Mouse (Mus musculus) spleen, adult 2 months (tissue): ENCODE measurements at regions not wholly inside any gene's neighbourhood (a gene's known extent, or its start where the extent isn't known, plus 50 kb on each side); places are given as distances from the start of the nearest gene placed in this dataset.

Source experiments
- CTCF ChIP-seq: fragments of 200-500 bp; IDR thresholded peaks from 2 replicates; pipeline ENCODE4 v1.5.1; 2011; ENCODE audit warnings: mild to moderate bottlenecking, inconsistent platforms; ENCODE audit not compliant: insufficient read depth, insufficient read length, insufficient replicate concordance; ENCODE audit errors: extremely low read depth
- POLR2A ChIP-seq: fragments of 200-500 bp; IDR thresholded peaks from 2 replicates; pipeline ENCODE4 v1.6.1; 2011; ENCODE audit warnings: low read depth, low read length, inconsistent platforms

- TF ChIP-seq CTCF, result no peak
- no peak for TF ChIP-seq POLR2A
Observed at GRCm38 (mm10) chr5:119992130-119992529, 124.1 kb upstream of the Rbm19 start.
